Mouse (Mus musculus) heart, embryonic 12.5 days (tissue): ENCODE data around the gene Ntsr2. TPM values are rescaled to one million over a fixed set of nuclear protein-coding genes. Genes with fewer than 3 reads are reported as not detected.
"Not testable (repeated sequence)": the region's sequence is repeated elsewhere in the genome, so short reads cannot be mapped to it uniquely, and the experiment has no call there.

Source experiments
- ATAC-seq: fragments of 200-750 bp; cut with Nextera tagmentation; 2 replicates; pipeline ENCODE4 v1.8.0; 2017; ENCODE audit warnings: moderate TSS enrichment, moderate library complexity; ENCODE audit not compliant: insufficient number of reproducible peaks, low FRiP score
- H3K27ac ChIP-seq: fragments of 300-500 bp; sonication (generic); 2 replicates; pipeline ENCODE4 v1.5.1; 2016; ENCODE audit warnings: mild to moderate bottlenecking, moderate library complexity; ENCODE audit not compliant: poor library complexity, severe bottlenecking
- H3K27me3 ChIP-seq: fragments of 300-500 bp; sonication (generic); replicated peaks from 2 replicates; pipeline ENCODE4 v1.6.1; 2016; ENCODE audit warnings: mild to moderate bottlenecking, moderate library complexity
- H3K36me3 ChIP-seq: fragments of 300-500 bp; sonication (generic); 2 replicates; pipeline ENCODE4 v1.6.1; 2016; ENCODE audit warnings: mild to moderate bottlenecking, moderate library complexity
- H3K4me1 ChIP-seq: fragments of 300-500 bp; sonication (generic); replicated peaks from 2 replicates; pipeline ENCODE4 v1.6.1; 2016; ENCODE audit warnings: mild to moderate bottlenecking
- H3K4me2 ChIP-seq: fragments of 300-500 bp; sonication (generic); 2 replicates; pipeline ENCODE4 v1.6.1; 2016; ENCODE audit warnings: mild to moderate bottlenecking, moderate library complexity
- H3K4me3 ChIP-seq: fragments of 300-500 bp; sonication (generic); 2 replicates; pipeline ENCODE4 v1.5.1; 2016; ENCODE audit warnings: mild to moderate bottlenecking
- H3K9ac ChIP-seq: fragments of 300-500 bp; sonication (generic); 2 replicates; pipeline ENCODE4 v1.6.1; 2016; ENCODE audit warnings: mild to moderate bottlenecking, moderate library complexity
- H3K9me3 ChIP-seq: fragments of 300-500 bp; sonication (generic); replicated peaks from 2 replicates; pipeline ENCODE4 v1.6.1; 2016; ENCODE audit warnings: mild to moderate bottlenecking, moderate library complexity
- WGBS: fragments of 180-500 bp; shearing (Covaris S2); methylation state at CpG from one replicate; pipeline ENCODE4 v1.1.7; 2016; 5-methylcytosine and 5-hydroxymethylcytosine counted together
- polyA plus RNA-seq: library from polyadenylated mRNA; unstranded; fragments of >200 nt; fragmentation: Nextera tagmentation; extraction: Ambion mirVana; gene quantifications from 2 replicates; pipeline ENCODE4 v1.2.1, GENCODE M21; 2016

The Ntsr2 gene
- polyA plus RNA-seq, 1 experiment from 2014 or later, result not detected

- no peak overlapping the region for H3K4me3 ChIP-seq
- peaks cover 43% of the 10 kb centered on the region for H3K27me3 ChIP-seq
- no peak overlapping the region for H3K9ac ChIP-seq
- 75% methylated on average over 4 of the region's 4 CpGs for WGBS
- H3K27ac ChIP-seq, result no peak overlapping the region
- H3K9me3 ChIP-seq, result no peaks in the 10 kb centered on the region
- peaks cover 14% of the 10 kb centered on the region for H3K4me1 ChIP-seq
- no peak overlapping the region for H3K4me2 ChIP-seq
- ATAC-seq, result no peak
- no peaks in the 10 kb centered on the region for H3K36me3 ChIP-seq
Observed at GRCm38 (mm10) chr12:16655604-16656003, 2.4 kb downstream of the Ntsr2 start.

GRCm38 (mm10) chr12:16656906-16657875 lies 4.0 kb downstream of the Ntsr2 start:
- Histone ChIP-seq H3K9me3 (no peaks in the 10 kb centered on the region), H3K36me3 (no peaks in the 10 kb centered on the region), H3K4me2 (no peak overlapping the region), H3K4me1 (peaks cover 11% of the 10 kb centered on the region), H3K9ac (no peak overlapping the region), H3K27me3 (peaks cover 43% of the 10 kb centered on the region), H3K4me3 (no peak overlapping the region), H3K27ac (no peak overlapping the region)
- ATAC-seq, result no peak
- WGBS, result 64% methylated on average over 5 of the region's 5 CpGs

DNA sequence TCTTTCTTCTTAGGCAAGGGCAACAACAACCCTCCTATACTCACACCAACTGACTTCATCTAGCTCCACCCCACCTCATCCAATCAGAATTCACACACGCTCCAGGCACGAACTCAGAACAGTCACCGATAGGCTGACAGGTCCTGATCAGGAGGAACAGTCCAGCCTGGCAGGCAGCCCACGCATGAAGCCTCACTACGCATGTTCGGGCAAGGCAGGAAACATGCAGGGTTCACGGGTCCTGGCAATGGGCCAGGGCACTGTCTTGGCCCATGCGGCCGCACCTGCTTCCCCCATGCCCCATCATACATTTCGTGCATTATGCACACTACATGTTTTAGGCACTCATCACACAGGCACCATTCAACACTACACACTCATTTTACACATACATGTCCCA lies 8.3 kb downstream of the Ntsr2 start:
- Histone ChIP-seq H3K4me2 (no peak overlapping the region), H3K4me3 (no peak overlapping the region), H3K4me1 (0 out of 2 replicates have a peak, but pooled peaks cover 5% of the 10 kb centered on the region), H3K27ac (no peak overlapping the region), H3K36me3 (no peaks in the 10 kb centered on the region), H3K27me3 (0 out of 2 replicates have a peak, but pooled peaks cover 9% of the 10 kb centered on the region), H3K9me3 (no peaks in the 10 kb centered on the region), H3K9ac (no peak overlapping the region)
- WGBS, result 80% methylated on average over 10 of the region's 10 CpGs
- no peak for ATAC-seq

- 0 out of 2 replicates have a peak, but pooled peaks cover 5% of the 10 kb centered on the region for H3K4me1 ChIP-seq
- H3K4me3 ChIP-seq, result no peak overlapping the region
- H3K27me3 ChIP-seq, result 0 out of 2 replicates have a peak, but pooled peaks cover 5% of the 10 kb centered on the region
- no peak overlapping the region for H3K27ac ChIP-seq
- no peaks in the 10 kb centered on the region for H3K9me3 ChIP-seq
- ATAC-seq, result no peak
- no peaks in the 10 kb centered on the region for H3K36me3 ChIP-seq
- H3K4me2 ChIP-seq, result no peak overlapping the region
- 46% methylated on average over 2 of the region's 2 CpGs for WGBS
- H3K9ac ChIP-seq, result no peak overlapping the region
Observed at GRCm38 (mm10) chr12:16661936-16662335, 8.8 kb downstream of the Ntsr2 start.

- Histone ChIP-seq H3K4me3 (no peak overlapping the region), H3K27ac (no peak overlapping the region), H3K36me3 (no peaks in the 10 kb centered on the region), H3K4me1 (0 out of 2 replicates have a peak, but pooled peaks cover 5% of the 10 kb centered on the region), H3K27me3 (0 out of 2 replicates have a peak, but pooled peaks cover 4% of the 10 kb centered on the region), H3K4me2 (no peak overlapping the region), H3K9ac (no peak overlapping the region), H3K9me3 (no peaks in the 10 kb centered on the region)
- WGBS, result 61% methylated on average over 6 of the region's 6 CpGs
- no peak for ATAC-seq
Observed at GRCm38 (mm10) chr12:16662955-16663585, 9.9 kb downstream of the Ntsr2 start.

DNA sequence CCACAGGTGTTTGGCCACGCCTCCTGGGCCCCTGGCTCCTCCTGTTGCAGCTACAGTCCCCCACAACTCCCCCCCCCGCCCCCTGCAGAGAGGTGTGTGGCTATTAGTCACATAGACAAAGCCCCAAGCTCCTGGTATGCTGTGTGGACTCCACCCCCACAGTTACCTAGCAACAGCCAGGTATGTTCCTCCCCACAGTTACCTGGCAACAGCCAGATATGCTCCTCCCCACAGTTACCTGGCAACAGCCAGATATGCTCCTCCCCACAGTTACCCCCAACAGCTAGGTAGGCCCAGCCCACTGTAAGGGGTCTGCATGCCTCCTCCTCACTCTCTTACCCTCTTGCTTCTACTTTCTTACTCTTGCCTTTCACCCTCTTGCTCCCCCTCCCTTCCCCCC lies 11.8 kb downstream of the Ntsr2 start:
- no peak overlapping the region for H3K4me2 ChIP-seq
- ATAC-seq, result peak; percentile 29; the same call in 1 of the 2 replicates
- 0 out of 2 replicates have a peak, but pooled peaks cover 5% of the 10 kb centered on the region for H3K4me1 ChIP-seq

DNA sequence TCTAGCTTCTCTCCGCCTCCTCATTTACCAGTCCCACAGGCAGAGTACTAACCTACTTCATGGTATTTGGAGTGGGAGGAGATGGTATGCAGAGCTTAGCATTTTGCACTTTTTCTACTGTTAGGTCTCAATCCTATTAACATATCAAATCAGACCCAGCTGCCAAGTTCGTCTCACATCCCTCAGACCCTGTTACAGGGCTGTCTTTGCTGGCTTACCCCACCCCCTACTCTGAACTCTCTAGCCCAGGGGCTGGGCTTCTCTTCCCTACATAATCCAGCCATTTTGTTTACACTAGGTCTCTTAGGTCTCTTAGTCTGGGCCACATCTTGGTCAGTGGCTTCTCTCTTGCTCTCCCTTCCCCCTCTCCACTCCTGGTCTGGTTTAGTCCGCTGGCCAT lies 16.0 kb downstream of the Ntsr2 start:
- Histone ChIP-seq H3K27me3 (no peaks in the 10 kb centered on the region), H3K4me2 (no peak overlapping the region), H3K36me3 (peaks cover 5% of the 10 kb centered on the region), H3K4me3 (no peak overlapping the region), H3K9ac (no peak overlapping the region), H3K4me1 (0 out of 2 replicates have a peak, but pooled peaks cover 5% of the 10 kb centered on the region), H3K27ac (no peak overlapping the region), H3K9me3 (no peaks in the 10 kb centered on the region)
- no peak for ATAC-seq
- WGBS, result 66% methylated on average over 3 of the region's 3 CpGs

More for the DNA sequence above, 11.8 kb downstream of the Ntsr2 start:
- no peaks in the 10 kb centered on the region for H3K9me3 ChIP-seq
- H3K36me3 ChIP-seq, result no peaks in the 10 kb centered on the region
- no peak overlapping the region for H3K27ac ChIP-seq
- 55% methylated on average over 1 of the region's 2 CpGs for WGBS
- no peak overlapping the region for H3K4me3 ChIP-seq
- H3K9ac ChIP-seq, result no peak overlapping the region
- H3K27me3 ChIP-seq, result no peaks in the 10 kb centered on the region

- no peak overlapping the region for H3K9ac ChIP-seq
- no peak overlapping the region for H3K4me2 ChIP-seq
- 88% methylated on average over 10 of the region's 10 CpGs for WGBS
Observed at GRCm38 (mm10) chr12:16672246-16672645, 19.1 kb downstream of the Ntsr2 start.

GRCm38 (mm10) chr12:16690631-16691030 lies 37.4 kb downstream of the Ntsr2 start:
- Histone ChIP-seq H3K4me2 (no peak overlapping the region), H3K9me3 (no peaks in the 10 kb centered on the region), H3K27me3 (no peaks in the 10 kb centered on the region), H3K4me3 (no peak overlapping the region), H3K4me1 (no peaks in the 10 kb centered on the region), H3K9ac (no peak overlapping the region), H3K27ac (no peak overlapping the region), H3K36me3 (peaks cover 4% of the 10 kb centered on the region; the same call in 1 of the 2 replicates)
- 85% methylated on average over 9 of the region's 9 CpGs for WGBS
- no peak for ATAC-seq

More at GRCm38 (mm10) chr12:16672246-16672645, 19.1 kb downstream of the Ntsr2 start:
- Histone ChIP-seq H3K36me3 (peaks cover 5% of the 10 kb centered on the region), H3K27me3 (no peaks in the 10 kb centered on the region), H3K9me3 (no peaks in the 10 kb centered on the region), H3K27ac (no peak overlapping the region), H3K4me3 (no peak overlapping the region), H3K4me1 (no peaks in the 10 kb centered on the region)
- no peak for ATAC-seq

- Histone ChIP-seq H3K9ac (no peak overlapping the region), H3K36me3 (peaks cover 3% of the 10 kb centered on the region; the same call in 1 of the 2 replicates), H3K4me2 (no peak overlapping the region), H3K27me3 (no peaks in the 10 kb centered on the region), H3K9me3 (no peaks in the 10 kb centered on the region), H3K27ac (no peak overlapping the region), H3K4me1 (0 out of 2 replicates have a peak, but pooled peaks cover 5% of the 10 kb centered on the region), H3K4me3 (no peak overlapping the region)
- 0 out of 2 replicates have a peak, but pooled peaks have one; percentile 9 for ATAC-seq
- 70% methylated on average over 5 of the region's 5 CpGs for WGBS
Observed at GRCm38 (mm10) chr12:16694783-16695182, 41.6 kb downstream of the Ntsr2 start.

DNA sequence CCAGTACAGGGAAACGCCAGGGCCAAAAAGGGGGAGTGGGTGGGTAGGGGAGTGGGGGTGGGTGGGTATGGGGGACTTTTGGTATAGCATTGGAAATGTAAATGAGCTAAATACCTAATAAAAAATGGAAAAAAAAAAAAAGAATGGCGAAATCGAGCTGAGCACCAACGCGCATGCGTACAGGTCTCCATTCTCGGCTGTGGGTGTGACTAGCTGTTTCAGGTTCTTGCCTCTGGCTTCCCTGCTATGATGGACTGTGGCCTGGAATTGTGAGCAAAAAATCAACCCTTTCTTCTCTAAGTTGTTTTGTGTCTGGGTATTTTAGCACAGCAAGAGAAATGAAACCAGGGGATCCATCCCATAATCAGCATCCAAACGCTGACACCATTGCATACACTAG lies 42.1 kb downstream of the Ntsr2 start:
- not testable (repeated sequence) for H3K9me3 ChIP-seq, H3K4me1 ChIP-seq, ATAC-seq, H3K4me2 ChIP-seq, H3K36me3 ChIP-seq, H3K27me3 ChIP-seq, H3K9ac ChIP-seq, H3K4me3 ChIP-seq, H3K27ac ChIP-seq
- WGBS, result 92% methylated on average over 7 of the region's 8 CpGs
